Mouse (Mus musculus): ENCODE measurements around the gene Baz2b. TPM values are rescaled to one million over a fixed set of nuclear protein-coding genes. Genes with fewer than 3 reads are reported as not detected.

Gene Baz2b
- polyA plus RNA-seq, 1 experiment, result 15.0 TPM

DNA sequence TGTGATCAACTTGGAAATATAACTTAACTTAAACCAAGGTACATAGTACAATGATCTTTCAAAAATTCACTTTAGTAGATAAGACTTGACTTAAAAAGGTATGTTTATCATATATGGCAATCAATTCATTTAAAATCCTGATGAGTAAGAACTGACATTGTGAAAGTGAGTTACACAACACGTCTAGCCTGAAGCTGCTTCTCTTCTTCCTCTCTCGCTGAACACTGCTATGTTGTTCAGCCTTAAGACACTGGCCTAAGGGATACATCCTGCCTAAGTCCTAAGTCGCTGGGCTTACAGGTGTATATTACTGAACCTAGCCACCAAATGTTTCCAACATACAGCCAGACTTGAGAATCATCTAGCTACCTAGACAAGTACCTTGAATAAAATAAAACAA is 178.6 kb downstream of the Baz2b start:
- Histone ChIP-seq H3K4me1 (ENCODE audit: control insufficient read depth, insufficient read depth, low read length) (no peaks in the 10 kb centered on the region), H3K36me3 (ENCODE audit: control insufficient read depth, insufficient read depth, low read length) (no peaks in the 10 kb centered on the region), H3K27me3 (replicated peaks; ENCODE audit: control insufficient read depth, insufficient read depth, low read length) (no peaks in the 10 kb centered on the region), H3K4me3 (ENCODE audit: insufficient read depth, low read depth, low read length) (no peak overlapping the region), H3K27ac (ENCODE audit: insufficient read depth, low read depth, low read length) (no peak overlapping the region)
- 94% methylated on average over 3 of the region's 3 CpGs for WGBS
- TF ChIP-seq POLR2A (IDR thresholded peaks at IDR 0.05; ENCODE audit: low read depth, low read length) (no peak), CTCF (conservative IDR thresholded peaks at IDR 0.05; ENCODE audit: insufficient read depth, insufficient read length, low read depth, low read length) (no peak)
- DNase-seq, result no peak

DNA sequence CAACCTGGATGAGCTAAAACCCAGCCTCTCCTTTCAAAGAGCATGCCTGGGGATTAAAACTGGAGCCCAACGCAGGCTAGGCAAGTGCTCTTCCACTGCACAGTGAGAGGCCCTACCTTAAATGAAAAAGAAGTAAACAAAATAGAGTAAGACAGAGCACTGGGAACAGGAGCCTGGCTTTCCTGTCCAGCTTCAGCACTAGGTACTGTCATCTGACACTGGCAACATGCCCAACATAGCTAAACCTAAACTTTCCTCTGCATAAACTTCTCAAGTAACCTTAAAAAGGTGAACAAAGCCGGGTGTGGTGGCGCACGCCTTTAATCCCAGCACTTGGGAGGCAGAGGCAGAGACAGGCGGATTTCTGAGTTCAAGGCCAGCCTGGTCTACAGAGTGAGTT is 180.6 kb downstream of the Baz2b start:
- no peak for DNase-seq
- Histone ChIP-seq H3K4me1 (ENCODE audit: control insufficient read depth, insufficient read depth, low read length) (no peaks in the 10 kb centered on the region), H3K27ac (ENCODE audit: insufficient read depth, low read depth, low read length) (no peak overlapping the region), H3K27me3 (replicated peaks; ENCODE audit: control insufficient read depth, insufficient read depth, low read length) (no peaks in the 10 kb centered on the region), H3K36me3 (ENCODE audit: control insufficient read depth, insufficient read depth, low read length) (no peaks in the 10 kb centered on the region), H3K4me3 (ENCODE audit: insufficient read depth, low read depth, low read length) (no peak overlapping the region)
- WGBS, result 95% methylated on average over 5 of the region's 5 CpGs
- TF ChIP-seq POLR2A (IDR thresholded peaks at IDR 0.05; ENCODE audit: low read depth, low read length) (no peak), CTCF (conservative IDR thresholded peaks at IDR 0.05; ENCODE audit: insufficient read depth, insufficient read length, low read depth, low read length) (no peak)

DNA sequence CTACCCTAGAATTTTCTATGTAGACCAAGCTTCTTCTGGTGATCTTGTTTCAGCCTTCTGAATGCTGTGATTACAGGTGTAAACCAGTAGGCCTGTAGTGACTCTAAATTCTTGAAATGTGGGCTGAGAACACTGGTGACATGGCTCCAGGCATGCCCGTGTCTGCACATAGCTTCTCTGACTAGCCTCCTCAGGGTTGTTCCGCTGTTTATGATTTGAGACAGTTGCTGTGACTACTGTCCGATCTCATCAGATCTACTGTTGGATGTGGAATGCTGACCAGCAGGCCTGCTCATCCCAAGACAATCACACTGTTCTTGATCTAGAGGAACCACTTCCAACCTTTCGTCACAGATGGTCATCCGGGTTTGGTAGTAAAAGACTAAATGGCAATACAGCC is 182.5 kb downstream of the Baz2b start:
- Histone ChIP-seq H3K27me3 (replicated peaks; ENCODE audit: control insufficient read depth, insufficient read depth, low read length) (no peaks in the 10 kb centered on the region), H3K36me3 (ENCODE audit: control insufficient read depth, insufficient read depth, low read length) (no peaks in the 10 kb centered on the region), H3K4me1 (ENCODE audit: control insufficient read depth, insufficient read depth, low read length) (no peaks in the 10 kb centered on the region), H3K4me3 (ENCODE audit: insufficient read depth, low read depth, low read length) (no peak overlapping the region), H3K27ac (ENCODE audit: insufficient read depth, low read depth, low read length) (no peak overlapping the region)
- no peak for DNase-seq
- 91% methylated on average over 5 of the region's 5 CpGs for WGBS
- no peak for TF ChIP-seq CTCF (conservative IDR thresholded peaks at IDR 0.05; ENCODE audit: insufficient read depth, insufficient read length, low read depth, low read length)

DNA sequence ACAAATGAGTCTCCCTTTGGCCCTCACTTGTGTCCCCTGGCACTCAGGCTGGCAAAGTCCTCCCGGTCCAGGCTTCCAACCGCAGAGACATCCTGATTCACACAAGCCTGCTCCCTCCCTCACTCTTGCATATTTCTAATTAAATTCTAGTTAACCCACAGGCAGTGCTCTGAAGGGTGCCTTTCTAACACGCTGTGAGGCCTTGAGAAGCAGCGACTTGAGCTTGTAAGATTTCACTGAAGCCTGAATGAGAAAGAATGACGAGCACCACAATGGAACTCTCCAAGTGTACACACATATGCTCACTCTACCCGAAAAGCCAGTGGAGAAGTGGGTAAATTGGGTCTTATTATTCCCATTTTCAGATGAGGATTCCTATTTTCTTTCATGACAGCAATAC is 183.1 kb downstream of the Baz2b start:
- WGBS, result 78% methylated on average over 6 of the region's 6 CpGs
- Histone ChIP-seq H3K4me1 (ENCODE audit: control insufficient read depth, insufficient read depth, low read length) (no peaks in the 10 kb centered on the region), H3K4me3 (ENCODE audit: insufficient read depth, low read depth, low read length) (no peak overlapping the region), H3K36me3 (ENCODE audit: control insufficient read depth, insufficient read depth, low read length) (no peaks in the 10 kb centered on the region), H3K27ac (ENCODE audit: insufficient read depth, low read depth, low read length) (no peak overlapping the region), H3K27me3 (replicated peaks; ENCODE audit: control insufficient read depth, insufficient read depth, low read length) (no peaks in the 10 kb centered on the region)
- DNase-seq, result no peak
- no peak for TF ChIP-seq POLR2A (IDR thresholded peaks at IDR 0.05; ENCODE audit: low read depth, low read length)
- TF ChIP-seq CTCF (conservative IDR thresholded peaks at IDR 0.05; ENCODE audit: insufficient read depth, insufficient read length, low read depth, low read length), result no peak

DNA sequence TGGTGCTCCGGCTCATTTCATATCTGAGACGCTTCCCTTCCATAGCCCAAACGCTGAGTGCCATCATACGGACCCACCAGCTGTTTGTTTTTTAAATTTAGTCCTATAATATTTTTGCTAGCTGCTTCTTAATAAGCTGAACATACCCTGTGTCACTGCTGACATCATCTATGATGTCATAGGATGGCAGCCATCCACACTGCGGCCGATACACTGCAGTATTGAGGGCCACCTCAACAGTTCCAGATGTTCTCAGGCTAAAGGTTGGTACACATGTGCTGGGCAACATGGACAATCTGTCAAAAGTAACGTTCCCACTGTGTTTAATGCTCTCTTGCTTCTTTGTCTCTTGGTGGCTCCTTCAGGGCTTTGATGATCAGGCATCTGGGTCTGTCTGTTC is 185.9 kb downstream of the Baz2b start:
- no peak for TF ChIP-seq CTCF (conservative IDR thresholded peaks at IDR 0.05; ENCODE audit: insufficient read depth, insufficient read length, low read depth, low read length)
- no peak for TF ChIP-seq POLR2A (IDR thresholded peaks at IDR 0.05; ENCODE audit: low read depth, low read length)
- Histone ChIP-seq H3K27me3 (replicated peaks; ENCODE audit: control insufficient read depth, insufficient read depth, low read length) (no peaks in the 10 kb centered on the region), H3K36me3 (ENCODE audit: control insufficient read depth, insufficient read depth, low read length) (no peaks in the 10 kb centered on the region), H3K27ac (ENCODE audit: insufficient read depth, low read depth, low read length) (no peak overlapping the region), H3K4me3 (ENCODE audit: insufficient read depth, low read depth, low read length) (no peak overlapping the region), H3K4me1 (ENCODE audit: control insufficient read depth, insufficient read depth, low read length) (no peaks in the 10 kb centered on the region)
- DNase-seq, result no peak
- 95% methylated on average over 7 of the region's 7 CpGs for WGBS

DNA sequence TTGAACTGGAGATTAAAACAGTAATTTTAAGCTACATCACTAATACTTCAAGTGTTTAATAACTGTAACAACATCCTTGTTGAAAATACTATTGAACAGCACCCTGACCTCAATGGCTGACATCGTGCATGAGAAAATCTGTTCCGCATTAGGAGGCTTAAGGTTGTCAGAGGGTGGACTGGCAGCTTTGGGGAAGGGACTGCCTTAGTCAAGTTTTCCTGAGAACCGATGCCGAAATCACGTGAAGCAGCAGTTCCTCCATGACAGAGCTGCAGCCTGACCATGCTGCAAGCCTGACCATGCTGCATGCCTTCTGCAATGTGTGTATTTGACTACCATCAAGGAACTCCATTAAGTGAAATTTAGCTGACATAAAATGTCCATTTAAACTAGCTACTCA is 188.1 kb downstream of the Baz2b start:
- Histone ChIP-seq H3K4me1 (ENCODE audit: control insufficient read depth, insufficient read depth, low read length) (peaks cover 4% of the 10 kb centered on the region; the same call in 1 of the 2 replicates), H3K4me3 (ENCODE audit: insufficient read depth, low read depth, low read length) (no peak overlapping the region), H3K27ac (ENCODE audit: insufficient read depth, low read depth, low read length) (no peak overlapping the region), H3K36me3 (ENCODE audit: control insufficient read depth, insufficient read depth, low read length) (no peaks in the 10 kb centered on the region), H3K27me3 (replicated peaks; ENCODE audit: control insufficient read depth, insufficient read depth, low read length) (no peaks in the 10 kb centered on the region)
- WGBS, result 76% methylated on average over 5 of the region's 5 CpGs
- no peak for TF ChIP-seq POLR2A (IDR thresholded peaks at IDR 0.05; ENCODE audit: low read depth, low read length)
- TF ChIP-seq CTCF (conservative IDR thresholded peaks at IDR 0.05; ENCODE audit: insufficient read depth, insufficient read length, low read depth, low read length), result no peak
- no peak for DNase-seq

DNA sequence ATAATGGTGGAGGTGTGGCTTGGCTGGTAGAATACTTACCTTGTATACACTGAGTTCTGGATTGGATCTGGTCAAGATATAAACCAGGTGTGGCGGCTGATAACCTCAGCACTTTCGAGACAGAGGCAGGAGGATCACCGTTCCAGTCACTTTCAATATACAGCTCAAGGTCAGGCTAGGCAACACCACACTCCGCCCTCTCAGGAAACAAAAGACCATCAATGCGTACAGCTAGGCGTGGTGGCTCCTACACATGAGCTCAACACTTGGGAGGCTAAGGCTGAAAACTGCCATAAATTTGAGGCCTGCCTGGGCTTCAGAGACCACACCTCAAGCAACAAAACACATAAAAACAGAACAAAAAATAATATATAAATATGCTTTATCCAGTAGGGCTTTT is 188.5 kb downstream of the Baz2b start:
- Histone ChIP-seq H3K27me3 (replicated peaks; ENCODE audit: control insufficient read depth, insufficient read depth, low read length) (no peaks in the 10 kb centered on the region), H3K4me1 (ENCODE audit: control insufficient read depth, insufficient read depth, low read length) (peaks cover 4% of the 10 kb centered on the region; the same call in 1 of the 2 replicates), H3K4me3 (ENCODE audit: insufficient read depth, low read depth, low read length) (no peak overlapping the region), H3K36me3 (ENCODE audit: control insufficient read depth, insufficient read depth, low read length) (no peaks in the 10 kb centered on the region), H3K27ac (ENCODE audit: insufficient read depth, low read depth, low read length) (no peak overlapping the region)
- DNase-seq, result no peak
- no peak for TF ChIP-seq POLR2A (IDR thresholded peaks at IDR 0.05; ENCODE audit: low read depth, low read length)
- TF ChIP-seq CTCF (conservative IDR thresholded peaks at IDR 0.05; ENCODE audit: insufficient read depth, insufficient read length, low read depth, low read length), result no peak
- 88% methylated on average over 6 of the region's 6 CpGs for WGBS
